Mouse (Mus musculus) liver, embryonic 14.5 days (tissue): Measurements from ENCODE around the gene Prss28.

Source experiments
- CTCF ChIP-seq: IDR thresholded peaks from 2 replicates; pipeline ENCODE4 v1.5.1; 2016; ENCODE audit warnings: antibody characterized with exemption, low read depth, control low read depth
- EP300 ChIP-seq: IDR thresholded peaks from 2 replicates; pipeline ENCODE4 v1.6.1; 2016; ENCODE audit warnings: antibody characterized with exemption, low read depth

- TF ChIP-seq CTCF (no peak), EP300 (no peak)
Observed at GRCm38 (mm10) chr17:25320819-25321218, 12.4 kb downstream of the Prss28 start.
